In the genomic region with DNA sequence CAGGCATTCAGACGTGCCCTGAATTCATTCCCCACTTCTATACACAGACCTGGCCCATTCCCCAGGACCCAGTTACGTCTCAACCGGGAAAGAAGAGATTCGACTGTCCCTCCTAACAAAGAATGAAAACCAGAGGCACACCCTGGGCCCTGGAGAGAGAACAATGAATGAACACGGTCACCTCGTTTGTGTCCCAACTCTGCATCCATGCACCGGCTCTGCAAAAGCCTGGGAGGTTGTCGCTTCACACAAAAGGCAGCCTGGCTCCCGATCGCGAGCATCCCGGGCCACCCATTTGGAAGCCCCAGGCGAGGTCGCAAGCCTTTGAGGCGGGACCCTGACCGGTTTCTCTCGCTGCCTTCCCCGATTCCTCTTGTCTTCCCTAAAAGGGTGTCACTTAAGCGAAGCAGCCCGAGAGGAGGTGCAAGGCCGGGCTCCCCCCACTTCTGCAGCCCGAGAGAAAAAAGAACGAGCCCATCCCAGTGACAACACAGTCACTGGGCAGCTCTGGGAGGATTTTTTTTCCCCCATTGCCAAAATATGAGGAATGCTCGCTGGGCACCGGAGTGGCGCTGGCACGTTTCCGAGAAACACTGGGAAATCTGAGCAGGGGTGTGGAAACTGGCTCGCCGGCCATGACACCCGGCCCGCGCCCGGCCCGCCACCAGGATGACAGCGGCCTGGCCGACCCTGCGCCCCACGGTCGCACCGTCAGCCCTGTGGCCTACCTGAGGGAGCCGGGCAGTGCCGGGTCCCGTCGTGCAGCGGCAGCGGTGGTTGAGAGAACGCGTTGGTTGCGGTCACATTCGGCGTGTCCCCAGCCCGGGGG, we compare ENCODE assay signal across 8 mouse cellular contexts. TPM values are rescaled to one million over a fixed set of nuclear protein-coding genes. Genes with fewer than 3 reads are reported as not detected.
DNase-seq lines count a peak whose midpoint lies in the region; ATAC-seq lines count a peak whose summit lies in the region.

No protein-coding gene starts in this region.

- no peaks in the 10 kb centered on the region for H3K9me3 ChIP-seq in hindbrain, embryonic 14.5 days (ENCODE audit: control insufficient read depth, low read length)

- H3K4me2 ChIP-seq in hindbrain, embryonic 14.5 days (replicated peaks) = peak overlapping the region; percentile 74

- DNase-seq in ZHBTc4 (ENCODE audit: low read depth, low spot score) = peak; percentile 73
- peak; percentile 77 to 79 for DNase-seq in cerebellum, postnatal 36 days
- peak; percentile 79 for DNase-seq in gastrocnemius, adult 18-20 months (ENCODE audit: low spot score)
- peak; percentile 61 for DNase-seq in hindbrain, embryonic 14.5 days (ENCODE audit: low spot score)
- peak; percentile 31 to 57 for DNase-seq in left cerebral cortex, adult 18-20 months (ENCODE audit: low spot score in 2 of 2)
- DNase-seq in lung, postnatal 36 days = peak; percentile 72
- DNase-seq in retina, postnatal 7 days (ENCODE audit: low read depth, low spot score) = peak; percentile 21
- peak; percentile 77 for DNase-seq in urinary bladder, postnatal 14 days (ENCODE audit: low spot score)

- H3K9ac ChIP-seq in hindbrain, embryonic 14.5 days = peak overlapping the region; percentile 99

- H3K27me3 ChIP-seq in hindbrain, embryonic 14.5 days (ENCODE audit: control insufficient read depth, insufficient read depth, low read length) = no peaks in the 10 kb centered on the region

- H3K4me1 ChIP-seq in hindbrain, embryonic 14.5 days (replicated peaks; ENCODE audit: control insufficient read depth, insufficient read depth, low read length) = peaks cover 16% of the 10 kb centered on the region

- peak; percentile 59 for ATAC-seq in hindbrain, embryonic 14.5 days (ENCODE audit: low FRiP score)

- no peaks in the 10 kb centered on the region for H3K36me3 ChIP-seq in hindbrain, embryonic 14.5 days (replicated peaks; ENCODE audit: control insufficient read depth, insufficient read depth)

- H3K27ac ChIP-seq in hindbrain, embryonic 14.5 days = peak overlapping the region; percentile 98

- peak overlapping the region; percentile 92 for H3K4me3 ChIP-seq in hindbrain, embryonic 14.5 days (replicated peaks; ENCODE audit: low read length)

- WGBS in hindbrain, embryonic 14.5 days = under 1% methylated on average over 53 of the region's 53 CpGs

RNA-seq across cellular contexts. Expression of a gene that starts 0.7 kb away (rescaled TPM):
- 100 to 1,000 TPM; 110 to 123 TPM for total RNA-seq in gastrocnemius, adult 18-20 months (2021)
- polyA plus RNA-seq in hindbrain, embryonic 14.5 days (2014; fragmentation: Nextera tagmentation; extraction: Ambion mirVana) = 157 and 159 TPM in 2 replicates
- total RNA-seq in left cerebral cortex, adult 18-20 months (2021) = 10 to 100 TPM; 79.3 to 88.2 TPM

Comparison
In these comparisons a context has a peak if more than half of its experiments do, and no peak if none do; other contexts are left out.
1. Peak in every context shown above with its lines: DNase-seq, ATAC-seq, H3K4me3 ChIP-seq and H3K27ac ChIP-seq.
2. DNase-seq: peak in every context shown above with its lines; median percentile 79 in gastrocnemius, adult 18-20 months; 78 in cerebellum, postnatal 36 days; 77 in urinary bladder, postnatal 14 days; 73 in ZHBTc4; 72 in lung, postnatal 36 days; 61 in hindbrain, embryonic 14.5 days; 44 in left cerebral cortex, adult 18-20 months; 21 in retina, postnatal 7 days.